Mouse (Mus musculus): ENCODE measurements at regions not wholly inside any gene's neighbourhood (a gene's known extent, or its start where the extent isn't known, plus 50 kb on each side); places are given as distances from the start of the nearest gene placed in this dataset.
A peak's percentile ranks its signal among the peaks of the same experiment; 100 is the strongest.
"Not testable (repeated sequence)": the region's sequence is repeated elsewhere in the genome, so short reads cannot be mapped to it uniquely, and the experiment has no call there.

DNA sequence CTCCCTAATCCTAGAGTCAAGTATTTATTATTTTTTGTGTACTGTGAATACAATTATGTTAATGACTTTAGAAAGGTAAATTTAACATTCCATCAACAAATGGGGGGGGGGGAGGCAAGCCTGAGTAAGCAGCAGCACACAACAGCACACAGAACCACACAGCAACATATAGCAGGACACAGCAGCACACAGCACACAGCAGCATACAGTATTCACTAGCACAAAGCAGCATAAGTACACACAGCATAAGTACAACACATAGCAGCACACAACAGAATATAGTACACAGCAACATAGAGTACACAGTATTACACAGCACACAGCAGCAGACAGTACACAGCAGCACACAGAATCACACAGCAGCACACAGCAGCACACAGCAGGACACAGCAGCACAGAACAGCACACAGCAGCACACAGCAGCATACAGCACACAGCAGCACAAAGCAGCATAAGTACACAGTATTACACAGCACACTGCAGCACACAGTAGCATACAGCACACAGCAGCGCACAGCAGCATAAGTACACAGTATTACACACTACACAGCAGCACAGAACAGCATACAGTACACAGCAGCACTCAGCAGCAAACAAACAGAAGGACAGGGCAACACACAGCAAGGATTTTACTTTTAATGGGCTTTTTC is 605.7 kb downstream of the Tbl1xr1 start:
- DNase-seq (ENCODE audit: extremely low spot score in 1 of 2, low spot score in 1 of 2): no peak

DNA sequence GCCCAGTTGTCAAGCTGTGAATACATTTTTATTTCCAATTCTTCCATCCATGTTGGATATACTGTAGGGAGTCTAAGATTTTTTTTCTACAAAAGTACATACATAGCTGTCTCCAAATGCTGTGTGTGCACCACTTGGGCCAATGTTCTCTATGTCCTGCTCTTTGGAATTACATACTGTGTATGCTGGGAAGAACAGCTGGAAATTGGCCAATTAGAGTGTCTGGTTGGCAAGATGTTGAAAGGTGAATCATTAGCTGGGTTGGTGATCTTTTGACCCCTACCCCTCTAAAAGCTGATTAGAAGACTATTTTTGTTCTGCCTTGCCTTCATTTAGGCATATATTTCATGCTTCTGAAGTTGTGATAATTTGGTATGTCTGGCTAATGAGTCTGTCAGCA is 622.9 kb downstream of the Tbl1xr1 start:
- DNase-seq (ENCODE audit: extremely low spot score in 1 of 2, low spot score in 1 of 2): no peak

GRCm38 (mm10) chr3:22701486-22701885 is 625.0 kb downstream of the Tbl1xr1 start:
- DNase-seq (ENCODE audit: extremely low spot score in 1 of 2, low spot score in 1 of 2): not testable (repeated sequence)

- DNase-seq (ENCODE audit: extremely low spot score in 1 of 2, low spot score in 1 of 2): no peak
Observed at GRCm38 (mm10) chr3:22705673-22706072, 629.2 kb downstream of the Tbl1xr1 start.

DNA sequence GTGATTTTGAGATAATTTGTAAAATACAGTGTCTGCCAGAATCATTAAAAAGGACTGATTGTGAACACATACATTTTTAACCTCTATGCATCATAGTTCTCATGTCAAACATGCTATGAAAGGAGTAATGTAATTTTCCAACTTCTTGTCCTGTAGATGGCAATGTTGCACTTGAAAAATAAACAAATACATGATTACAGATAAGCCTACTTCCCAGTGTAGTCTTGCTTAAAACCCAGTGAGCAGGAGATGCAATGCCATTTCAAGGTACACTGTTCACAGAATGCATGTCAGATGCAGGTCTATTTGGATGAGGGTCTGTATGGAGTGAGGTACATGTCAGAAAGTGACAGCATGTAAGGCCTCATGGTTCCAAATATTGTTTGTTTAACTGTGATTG is 668.6 kb downstream of the Tbl1xr1 start:
- DNase-seq (ENCODE audit: extremely low spot score in 1 of 2, low spot score in 1 of 2): peak; percentile 1 to 50
